Mouse (Mus musculus) liver, postnatal 0 days (tissue): ENCODE measurements at regions not wholly inside any gene's neighbourhood (a gene's known extent, or its start where the extent isn't known, plus 50 kb on each side); places are given as distances from the start of the nearest gene placed in this dataset.

Experiments used
- CTCF ChIP-seq: sonication (generic); IDR thresholded peaks from 2 replicates; pipeline ENCODE4 v1.5.1; 2016; ENCODE audit warnings: antibody characterized with exemption, low read depth
- EP300 ChIP-seq: IDR thresholded peaks from 2 replicates; pipeline ENCODE4 v1.6.1; 2016; ENCODE audit warnings: antibody characterized with exemption, low read depth, mild to moderate bottlenecking

GRCm38 (mm10) chr16:5570619-5571018 lies 314.5 kb upstream of the Rbfox1 start:
- no peak for TF ChIP-seq CTCF
- no peak for TF ChIP-seq EP300
